Mouse (Mus musculus) CH12.LX (cell line): ENCODE results near the gene Prkcd.

Experiments
- CTCF ChIP-seq, 2 experiments: IDR thresholded peaks in 1 of 2; conservative IDR thresholded peaks in 1 of 2; 2 replicates each; pipeline ENCODE4 v1.5.1; 2011 to 2012; ENCODE audit warnings: low read depth in 2 of 2, low read length in 2 of 2, improper control_type of control experiment in 1 of 2, inconsistent platforms in 1 of 2, mild to moderate bottlenecking in 1 of 2, moderate library complexity in 1 of 2
- EP300 ChIP-seq: IDR thresholded peaks from 2 replicates; pipeline ENCODE4 v1.6.1; 2011; ENCODE audit warnings: low read length, improper control_type of control experiment
- MAX ChIP-seq: IDR thresholded peaks from 2 replicates; pipeline ENCODE4 v1.6.1; 2011; ENCODE audit warnings: low read length, improper control_type of control experiment
- NRF1 ChIP-seq: IDR thresholded peaks from 2 replicates; pipeline ENCODE4 v1.6.1; 2014; ENCODE audit warnings: low read depth, mild to moderate bottlenecking, inconsistent platforms, low read length, improper control_type of control experiment, moderate library complexity
- ZNF384 ChIP-seq: IDR thresholded peaks from 2 replicates; pipeline ENCODE4 v1.6.1; 2012; ENCODE audit warnings: low read depth, low read length, improper control_type of control experiment, inconsistent platforms

GRCm38 (mm10) chr14:30612523-30612922, 13.5 kb downstream of the Prkcd start:
- TF ChIP-seq EP300 = no peak
- TF ChIP-seq NRF1 = no peak
- peak; percentile 100 for TF ChIP-seq MAX
- peak; percentile 83 to 87 for TF ChIP-seq CTCF (conservative IDR thresholded peaks at IDR 0.05 in 1 of 2, IDR thresholded peaks at IDR 0.05 in 1 of 2; ENCODE audit: low read depth in 2 of 2, low read length in 2 of 2)
- no peak for TF ChIP-seq ZNF384
